Mouse (Mus musculus): ENCODE results near the gene Pak6. TPM values are rescaled to one million over a fixed set of nuclear protein-coding genes. Genes with fewer than 3 reads are reported as not detected.

The Pak6 gene
- 20.2 and 22.6 TPM in 2 replicates for polyA plus RNA-seq (2012; rRNA removed)

DNA sequence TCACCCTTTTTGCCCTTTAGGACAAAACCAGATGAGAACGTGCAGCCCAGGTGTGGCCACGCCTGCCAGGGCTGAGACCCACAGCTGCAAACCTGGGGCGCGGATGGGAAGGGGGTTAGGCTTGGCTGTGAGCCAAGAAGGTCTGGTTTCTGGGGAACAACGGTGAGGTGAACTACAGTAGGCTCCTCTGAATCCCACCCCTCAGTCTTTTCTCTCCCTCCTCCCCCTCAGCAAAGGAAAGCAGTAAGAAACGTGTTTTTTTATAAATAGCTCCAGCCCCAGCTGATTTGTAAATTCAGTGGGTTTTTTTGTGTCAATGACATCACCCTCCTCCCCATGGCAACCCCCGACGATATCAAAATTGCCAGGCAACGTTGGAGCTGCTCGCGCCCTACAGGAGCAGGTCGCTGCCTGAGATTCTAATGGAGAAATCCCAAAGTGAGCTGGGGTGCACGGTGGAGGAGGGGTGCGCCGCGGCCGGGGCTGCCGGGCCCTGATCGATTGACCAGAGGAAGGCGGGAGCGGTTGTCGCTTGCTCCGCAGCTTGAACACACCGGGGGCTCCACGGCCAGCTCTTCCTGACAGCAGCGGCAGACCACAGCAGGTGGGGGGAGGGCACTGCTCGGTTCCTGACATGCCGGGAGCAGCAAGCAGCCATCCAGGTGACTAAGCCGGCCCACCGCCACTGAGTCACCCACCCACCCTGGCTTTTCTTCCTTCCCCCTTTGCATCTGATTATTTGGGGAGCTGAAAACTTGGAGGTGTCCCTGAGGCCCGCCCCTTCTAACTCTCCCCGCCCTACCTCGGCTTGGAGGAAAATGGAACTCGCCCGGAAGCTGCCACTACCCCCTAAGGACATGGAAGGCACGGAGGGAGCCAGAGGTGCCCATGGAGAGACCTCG is at the start of gene Pak6:
TSS of gene Pak6 (plus strand) at position 402 of the 902 bp plus-strand sequence.

DNA sequence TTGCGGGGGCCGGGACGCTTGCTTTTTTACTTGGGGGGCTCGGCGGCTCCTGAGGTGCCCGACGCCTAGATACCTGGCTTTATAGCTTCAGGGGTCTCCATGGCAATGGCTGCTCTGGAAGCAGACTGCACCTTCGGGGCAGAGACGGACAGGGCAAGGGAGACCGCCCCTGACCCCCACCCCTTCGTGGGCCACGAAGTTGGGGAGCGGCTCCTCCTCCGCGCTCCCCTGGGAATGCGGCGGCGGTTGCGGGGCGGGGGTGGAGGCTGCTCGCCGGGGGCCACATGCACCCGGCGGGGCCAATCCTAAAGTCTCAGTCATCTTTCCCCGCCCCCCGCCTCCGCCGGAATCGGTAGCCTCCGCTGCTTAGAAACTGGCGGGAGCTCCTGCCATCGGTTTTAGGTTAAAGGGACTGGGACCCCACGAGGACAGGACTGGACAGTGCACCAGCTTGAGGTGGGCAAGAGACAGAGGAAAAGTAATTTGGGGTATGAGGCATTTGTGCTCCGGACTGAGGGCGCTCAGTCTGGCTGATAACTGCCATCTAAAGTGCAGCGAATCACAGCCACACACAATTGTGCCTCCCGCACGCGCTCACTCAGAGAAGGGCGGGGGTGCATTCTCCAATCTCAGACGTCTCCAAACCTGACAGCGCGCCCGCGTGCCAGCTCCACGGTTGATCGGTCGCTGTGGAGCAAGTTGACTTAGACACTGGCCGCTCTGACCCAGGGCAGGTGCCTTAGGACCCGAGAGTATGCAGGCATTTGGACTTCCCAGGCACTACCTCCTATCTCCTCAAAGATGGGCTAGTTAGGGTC is 41.0 kb downstream of the Pak6 start, which contains the start of gene Ankrd63:
TSS of gene Ankrd63 (minus strand) at position 51 of the 818 bp plus-strand sequence.

DNA sequence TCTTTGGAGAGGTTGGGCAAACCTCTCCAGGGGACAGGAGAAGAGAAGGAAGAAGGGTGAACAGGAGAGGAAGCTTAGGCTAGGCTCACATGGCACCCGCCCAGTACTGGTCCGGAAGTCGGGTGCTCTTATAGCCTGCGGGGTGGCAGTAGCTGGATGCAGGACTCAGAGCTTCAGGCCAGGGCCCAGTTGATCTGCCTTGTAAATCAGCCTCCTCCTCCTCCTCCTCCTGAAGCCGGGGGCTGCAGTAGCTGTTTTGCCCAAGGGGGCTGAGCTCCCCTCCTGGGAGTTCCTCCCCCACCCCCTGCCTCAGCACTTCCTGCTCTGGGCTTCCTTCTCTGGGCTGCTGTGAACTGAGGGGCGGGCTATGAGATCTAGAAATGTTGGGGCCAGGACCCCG is 65.2 kb downstream of the Pak6 start, which contains the start of gene Plcb2:
TSS of gene Plcb2 (minus strand) at position 102 of the 400 bp plus-strand sequence.

DNA sequence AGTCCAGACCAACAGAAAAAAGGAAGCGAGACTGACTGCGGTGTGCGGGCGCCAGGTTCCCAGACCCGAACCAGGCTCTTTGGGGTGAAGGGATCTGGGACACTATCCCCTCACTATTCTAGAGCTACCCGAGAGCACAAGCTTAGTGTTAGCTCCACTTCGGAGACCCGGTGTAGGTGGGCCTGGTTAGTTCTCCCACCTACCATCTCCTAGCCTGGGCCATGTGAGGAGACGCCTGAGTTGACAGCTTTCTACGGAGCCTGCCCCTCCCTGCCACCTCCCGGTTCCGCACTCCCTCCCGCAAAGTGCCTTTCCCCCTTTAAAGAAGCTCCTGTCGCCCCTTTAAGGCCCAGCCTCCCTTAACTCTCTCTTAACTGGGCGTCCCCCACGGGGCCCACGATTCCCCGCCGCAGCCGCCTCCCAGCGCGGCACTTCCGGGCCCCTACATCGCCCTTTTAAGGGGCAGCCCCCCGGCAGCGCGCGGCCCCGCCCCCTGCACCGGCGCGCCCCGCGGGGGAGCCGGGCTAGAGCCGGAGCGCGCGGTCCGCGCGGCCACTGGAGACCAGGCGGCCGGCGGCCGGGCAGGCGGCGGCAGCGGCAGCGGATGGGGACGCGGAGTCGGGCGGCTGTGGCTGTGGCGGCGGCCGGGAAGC is 82.3 kb downstream of the Pak6 start, which contains the start of gene Inafm2:
TSS of gene Inafm2 (plus strand) at position 527 of the 653 bp plus-strand sequence.

Other genes with a start within 250 kb of the Pak6 start
- 247 and 266 TPM in 2 replicates for gene Srp14, start 183.6 kb upstream of the Pak6 start, polyA plus RNA-seq (2012; rRNA removed)
- gene Bmf, start 113.6 kb upstream of the Pak6 start, polyA plus RNA-seq (2012; rRNA removed), result 9.2 and 12.2 TPM in 2 replicates
- 28.7 and 38.9 TPM in 2 replicates for gene Bub1b, start 65.1 kb upstream of the Pak6 start, polyA plus RNA-seq (2012; rRNA removed)
- gene Ankrd63, start 40.7 kb downstream of the Pak6 start, polyA plus RNA-seq (2012; rRNA removed), result 0.23 and 0.36 TPM in 2 replicates
- 1.0 and 1.4 TPM in 2 replicates for gene Plcb2, start 65.1 kb downstream of the Pak6 start, polyA plus RNA-seq (2012; rRNA removed)
- 9.9 and 11.5 TPM in 2 replicates for gene Inafm2, start 82.5 kb downstream of the Pak6 start, polyA plus RNA-seq (2012; rRNA removed)
- gene Ccdc9b, start 99.4 kb downstream of the Pak6 start, polyA plus RNA-seq (2012; rRNA removed), result 2.5 and 2.9 TPM in 2 replicates
- 0.12 TPM in 1 of 2 replicates, not detected in the other for gene Phgr1, start 109.5 kb downstream of the Pak6 start, polyA plus RNA-seq (2012; rRNA removed)
- gene Disp2, start 116.4 kb downstream of the Pak6 start, polyA plus RNA-seq (2012; rRNA removed), result 57.0 and 66.4 TPM in 2 replicates
- 40.0 and 55.7 TPM in 2 replicates for gene Knstrn, start 150.7 kb downstream of the Pak6 start, polyA plus RNA-seq (2012; rRNA removed)
- gene Ivd, start 198.7 kb downstream of the Pak6 start, polyA plus RNA-seq (2012; rRNA removed), result 71.5 and 74.5 TPM in 2 replicates
- 18.6 and 21.1 TPM in 2 replicates for gene Bahd1, start 237.1 kb downstream of the Pak6 start, polyA plus RNA-seq (2012; rRNA removed)